Mouse (Mus musculus) ES-Bruce4 (cell line): ENCODE data around the gene Dyrk1b.
"Not testable (repeated sequence)": the region's sequence is repeated elsewhere in the genome, so short reads cannot be mapped to it uniquely, and the experiment has no call there.

Experiments
- CTCF ChIP-seq: IDR thresholded peaks from one replicate; pipeline ENCODE4 v1.8.1; 2011; ENCODE audit warnings: low read depth, low read length
- POLR2A ChIP-seq: IDR thresholded peaks from one replicate; pipeline ENCODE4 v1.8.1; 2011; ENCODE audit warnings: low read length; ENCODE audit not compliant: insufficient read depth

DNA sequence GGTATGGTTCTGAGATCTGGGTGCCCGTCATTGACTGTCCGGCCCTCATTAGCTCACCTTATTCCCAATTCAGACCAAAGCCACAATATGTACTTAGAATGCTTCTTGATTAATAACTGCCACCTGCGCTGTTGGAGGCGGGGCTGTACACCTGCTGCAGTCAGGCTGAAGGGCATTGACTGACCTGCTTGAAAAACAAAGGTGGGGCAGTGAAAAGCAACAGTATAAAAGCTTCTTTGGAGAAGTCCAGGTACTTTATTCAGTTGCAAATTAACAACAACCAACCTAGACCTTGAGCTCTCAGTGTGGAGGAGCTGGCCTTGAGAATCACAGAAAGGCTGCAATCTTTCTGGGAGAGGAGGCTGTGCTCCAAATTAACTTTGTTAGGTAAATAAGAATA, 48.2 kb downstream of the Dyrk1b start:
- TF ChIP-seq POLR2A, CTCF: not testable (repeated sequence)
